Comparison of ENCODE assay signal across 8 mouse cellular contexts in genomic region chr5:74126015-74126896, GRCm38 (mm10). TPM values are rescaled to one million over a fixed set of nuclear protein-coding genes. Genes with fewer than 3 reads are reported as not detected.
DNase-seq lines count a peak whose midpoint lies in the region.

No protein-coding gene starts in this region.

- 0 out of 2 replicates have a peak, but pooled peaks cover 4% of the 10 kb centered on the region for H3K4me1 ChIP-seq in megakaryocyte, embryonic 14.5 days

- no peaks in the 10 kb centered on the region for H3K9me3 ChIP-seq in megakaryocyte, embryonic 14.5 days

- no peaks in the 10 kb centered on the region for H3K36me3 ChIP-seq in megakaryocyte, embryonic 14.5 days (replicated peaks; ENCODE audit: low read length)

- DNase-seq in adrenal gland, postnatal 36 days, result peak; percentile 81 to 85
- DNase-seq in embryo, embryonic 11 days, result peak; percentile 84
- peak; percentile 65 for DNase-seq in gastrocnemius, postnatal 14 days
- DNase-seq in induced T-regulatory cell, adult 2 months (ENCODE audit: low read depth), result peak; percentile 89
- DNase-seq in left cerebral cortex, postnatal 14 days (ENCODE audit: low spot score in 2 of 2), result peak; percentile 39 to 65
- DNase-seq in right cerebral cortex, postnatal 14 days, result peak; percentile 55
- no peak for DNase-seq in MN1 (ENCODE audit: low spot score)

- H3K27me3 ChIP-seq in megakaryocyte, embryonic 14.5 days (replicated peaks), result peaks cover 9% of the 10 kb centered on the region

- intact Hi-C loops in gastrocnemius, postnatal 14 days (cut with DNase I; ENCODE audit: low total_unique reads), result no loop called here
- intact Hi-C loops in left cerebral cortex, postnatal 14 days (cut with DNase I), result no loop called here

- H3K4me3 ChIP-seq in megakaryocyte, embryonic 14.5 days (replicated peaks), result peak overlapping the region; percentile 91

RNA-seq across cellular contexts. Expression of gene Usp46, which starts 58.0 kb away (rescaled TPM):
- total RNA-seq in adrenal gland, postnatal 36 days (2021), result 10 to 100 TPM; 31.6 to 39.7 TPM
- total RNA-seq in gastrocnemius, postnatal 14 days (2021), result 10 to 100 TPM; 13.4 to 14.4 TPM
- total RNA-seq in left cerebral cortex, postnatal 14 days (2021), result 100 to 1,000 TPM; 155 TPM
- polyA plus RNA-seq in megakaryocyte, embryonic 14.5 days (2012; ENCODE audit: insufficient read depth, low replicate concordance), result 0.36 and 1.5 TPM in 2 replicates
